Mouse (Mus musculus): ENCODE data around the gene Yrdc.

- TF ChIP-seq CTCF (IDR thresholded peaks at IDR 0.05) (no peak), POLR2A (IDR thresholded peaks at IDR 0.05; ENCODE audit: insufficient read depth, low read depth, low read length) (no peak), EP300 (IDR thresholded peaks at IDR 0.05; ENCODE audit: insufficient read depth, low read depth, low read length) (no peak)
Measured at GRCm38 (mm10) chr4:124838035-124838700, 12.3 kb upstream of the Yrdc start.
